Mouse (Mus musculus) testis, adult 2 months (tissue): ENCODE results near the gene Ksr1.

Source experiments
- CTCF ChIP-seq: fragments of 200-500 bp; IDR thresholded peaks from 2 replicates; pipeline ENCODE4 v1.5.1; 2012; ENCODE audit warnings: low read depth, mild to moderate bottlenecking, inconsistent platforms, low read length, moderate library complexity; ENCODE audit not compliant: control insufficient read depth, insufficient read depth, insufficient replicate concordance
- POLR2A ChIP-seq: fragments of 200-500 bp; IDR thresholded peaks from 2 replicates; pipeline ENCODE4 v1.6.1; 2012; ENCODE audit warnings: low read depth, mild to moderate bottlenecking, inconsistent platforms, low read length, moderate library complexity; ENCODE audit not compliant: control insufficient read depth

- no peak for TF ChIP-seq CTCF
- TF ChIP-seq POLR2A, result no peak
Observed at GRCm38 (mm10) chr11:79055161-79055560, 91.0 kb downstream of the Ksr1 start.
